Mouse (Mus musculus): ENCODE results near the gene Itgb4.

GRCm38 (mm10) chr11:115974309-115975082 is at the start of gene Itgb4:
- TF ChIP-seq FOSL1 (IDR thresholded peaks at IDR 0.05; ENCODE audit: insufficient read depth, low read length, poor library complexity, severe bottlenecking) (no peak), CTCF (IDR thresholded peaks at IDR 0.05; ENCODE audit: control insufficient read depth, insufficient read depth, insufficient read length) (no peak), MAX (IDR thresholded peaks at IDR 0.05) (no peak), USF1 (IDR thresholded peaks at IDR 0.05; ENCODE audit: low read depth) (no peak)
